Mouse (Mus musculus) embryonic facial prominence, embryonic 14.5 days (tissue): ENCODE measurements around the gene Hist1h3d. TPM values are rescaled to one million over a fixed set of nuclear protein-coding genes. Genes with fewer than 3 reads are reported as not detected.

ENCODE experiments used
- ATAC-seq: fragments of 200-750 bp; cut with Nextera tagmentation; 2 replicates; pipeline ENCODE4 v1.8.0; 2017; ENCODE audit warnings: low read depth, moderate number of reproducible peaks, moderate TSS enrichment
- DNase-seq: peaks from one replicate; pipeline ENCODE4 v3.0.0-alpha.2; 2015; ENCODE audit warnings: low spot score
- H3K27ac ChIP-seq: fragments of 300-500 bp; sonication (generic); replicated peaks from 2 replicates; pipeline ENCODE4 v1.5.1; 2014; ENCODE audit warnings: low read depth, mild to moderate bottlenecking, low read length, moderate library complexity
- H3K27me3 ChIP-seq: fragments of 300-500 bp; sonication (generic); replicated peaks from 2 replicates; pipeline ENCODE4 v1.6.1; 2014; ENCODE audit warnings: low read length; ENCODE audit not compliant: control insufficient read depth, insufficient read depth
- H3K36me3 ChIP-seq: fragments of 300-500 bp; sonication (generic); 2 replicates; pipeline ENCODE4 v1.6.1; 2014; ENCODE audit warnings: low read length, mixed read lengths; ENCODE audit not compliant: control insufficient read depth, insufficient read depth
- H3K4me1 ChIP-seq: fragments of 300-500 bp; sonication (generic); 2 replicates; pipeline ENCODE4 v1.6.1; 2014; ENCODE audit warnings: antibody characterized with exemption, low read length; ENCODE audit not compliant: control insufficient read depth, insufficient read depth
- H3K4me2 ChIP-seq: fragments of 300-500 bp; sonication (generic); 2 replicates; pipeline ENCODE4 v1.6.1; 2014; ENCODE audit warnings: low read depth, mild to moderate bottlenecking, low read length, moderate library complexity, mixed read lengths
- H3K4me3 ChIP-seq: fragments of 300-500 bp; sonication (generic); 2 replicates; pipeline ENCODE4 v1.5.1; 2014; ENCODE audit warnings: low read depth, mild to moderate bottlenecking, low read length
- H3K9ac ChIP-seq: fragments of 300-500 bp; sonication (generic); 2 replicates; pipeline ENCODE4 v1.6.1; 2014; ENCODE audit warnings: low read depth, mild to moderate bottlenecking, low read length, moderate library complexity, mixed read lengths
- H3K9me3 ChIP-seq: fragments of 300-500 bp; sonication (generic); 2 replicates; pipeline ENCODE4 v1.6.1; 2016; ENCODE audit warnings: low read length; ENCODE audit not compliant: control insufficient read depth
- WGBS: fragments of 180-500 bp; shearing (Covaris S2); extraction: QIAGEN DNeasy Blood & Tissue Kit; methylation state at CpG from one replicate; pipeline ENCODE4 v1.1.7; 2014; 5-methylcytosine and 5-hydroxymethylcytosine counted together
- polyA plus RNA-seq: library from polyadenylated mRNA; unstranded; fragments of >200 nt; fragmentation: Nextera tagmentation; extraction: Ambion mirVana; gene quantifications from 2 replicates; pipeline ENCODE4 v1.2.1, GENCODE M21; 2014

Gene Hist1h3d
- polyA plus RNA-seq, 1 experiment from 2014 or later: 5.2 TPM

DNA sequence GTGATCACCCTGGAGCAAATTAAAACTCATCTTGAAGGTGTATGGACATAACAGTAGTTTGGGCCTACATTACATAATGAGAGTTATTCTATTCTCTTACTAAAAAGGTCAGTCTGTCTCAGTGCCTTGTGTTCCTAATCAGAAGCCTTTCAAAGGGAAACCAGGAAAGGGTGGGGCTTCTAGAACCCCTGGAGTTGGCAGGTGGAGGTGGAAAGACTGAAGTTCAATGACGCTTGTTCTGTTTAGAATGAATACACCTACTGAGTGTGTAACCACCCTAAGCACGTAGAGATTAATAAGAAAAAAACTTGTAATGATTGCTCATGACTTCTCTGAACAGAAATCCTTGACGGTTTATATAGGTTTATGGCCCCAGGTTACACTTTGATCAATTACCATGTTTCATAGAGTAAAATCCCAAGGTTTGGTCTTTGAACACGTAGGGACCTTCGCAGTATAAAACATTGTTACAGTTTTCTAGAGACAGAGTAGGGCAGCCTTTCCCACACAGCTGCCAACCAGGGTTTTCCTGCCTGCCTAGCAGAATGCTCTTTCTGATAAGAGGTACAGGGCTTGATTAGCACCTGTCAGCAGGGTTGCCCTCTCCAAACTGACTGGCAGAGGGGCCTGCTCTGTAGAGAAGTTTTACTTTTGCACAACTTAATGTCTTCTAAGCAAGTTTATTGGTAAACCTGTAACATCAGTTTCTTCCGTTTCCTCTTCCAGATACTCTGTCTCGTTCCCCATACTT, 20.2 kb downstream of the Hist1h3d start:
- H3K27ac ChIP-seq: no peak overlapping the region
- no peak for ATAC-seq

DNA sequence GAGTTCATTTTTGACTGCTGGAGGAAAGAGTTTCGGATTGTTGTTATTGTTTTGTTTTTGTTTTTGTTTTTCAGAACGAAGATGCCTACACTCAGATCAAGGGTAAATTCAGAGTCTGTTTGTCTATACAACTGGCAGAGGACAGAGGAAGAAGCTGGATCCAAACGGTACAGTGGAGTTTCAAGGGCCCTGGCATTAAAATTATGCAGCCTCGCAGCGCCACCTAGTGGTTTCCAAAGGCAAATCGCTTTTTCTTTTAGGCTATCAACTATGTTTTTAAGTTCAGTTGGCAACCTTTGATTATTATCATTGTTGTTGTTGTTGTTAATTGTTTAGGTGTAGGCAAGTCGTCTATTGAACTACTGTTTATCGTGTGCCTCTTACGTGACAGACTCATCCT, 22.4 kb downstream of the Hist1h3d start:
- 6% methylated on average over 9 of the region's 9 CpGs for WGBS
- ATAC-seq (no peak), DNase-seq (peak; percentile 82)
- no peak overlapping the region for H3K4me3 ChIP-seq
- H3K27ac ChIP-seq: no peak overlapping the region
- no peaks in the 10 kb centered on the region for H3K27me3 ChIP-seq
- no peaks in the 10 kb centered on the region for H3K4me1 ChIP-seq
- no peak overlapping the region for H3K9ac ChIP-seq
- H3K4me2 ChIP-seq: no peak overlapping the region
- no peaks in the 10 kb centered on the region for H3K36me3 ChIP-seq
- no peaks in the 10 kb centered on the region for H3K9me3 ChIP-seq

More for the DNA sequence above, 20.2 kb downstream of the Hist1h3d start:
- no peak for DNase-seq
- no peak overlapping the region for H3K4me3 ChIP-seq
- no peaks in the 10 kb centered on the region for H3K4me1 ChIP-seq
- H3K36me3 ChIP-seq: no peaks in the 10 kb centered on the region
- 78% methylated on average over 7 of the region's 7 CpGs for WGBS
- no peak overlapping the region for H3K4me2 ChIP-seq
- H3K9ac ChIP-seq: no peak overlapping the region
- no peaks in the 10 kb centered on the region for H3K27me3 ChIP-seq
- no peaks in the 10 kb centered on the region for H3K9me3 ChIP-seq

DNA sequence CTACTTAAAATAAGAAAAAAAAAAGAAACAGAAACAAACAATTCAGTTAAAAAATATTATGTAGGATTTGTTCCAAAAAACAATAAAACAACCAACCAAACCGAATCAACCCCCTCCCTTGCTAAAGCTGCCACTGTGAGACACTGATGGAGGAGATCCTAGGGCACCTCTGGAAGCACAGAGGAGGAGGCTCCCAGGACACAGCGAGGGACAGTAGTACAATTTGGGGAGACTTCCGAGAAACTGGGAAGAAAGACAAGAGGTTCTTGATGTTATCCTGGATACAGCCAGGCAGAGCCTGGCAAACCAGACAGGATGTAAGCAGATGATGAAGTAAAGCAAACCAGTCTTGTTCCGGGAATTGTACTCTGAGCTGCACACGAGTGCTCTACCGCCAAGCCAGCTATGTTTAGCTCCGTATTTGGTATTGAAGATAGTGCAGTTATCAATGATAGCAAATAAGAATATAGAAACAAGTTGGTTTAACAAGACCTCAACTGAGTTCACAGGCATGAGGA, 27.7 kb downstream of the Hist1h3d start:
- Histone ChIP-seq H3K9ac (no peak overlapping the region), H3K4me3 (no peak overlapping the region), H3K36me3 (no peaks in the 10 kb centered on the region), H3K9me3 (no peaks in the 10 kb centered on the region), H3K4me1 (no peaks in the 10 kb centered on the region), H3K27me3 (no peaks in the 10 kb centered on the region), H3K27ac (no peak overlapping the region), H3K4me2 (no peak overlapping the region)
- DNase-seq (no peak), ATAC-seq (no peak)
- WGBS: 82% methylated on average over 7 of the region's 7 CpGs

DNA sequence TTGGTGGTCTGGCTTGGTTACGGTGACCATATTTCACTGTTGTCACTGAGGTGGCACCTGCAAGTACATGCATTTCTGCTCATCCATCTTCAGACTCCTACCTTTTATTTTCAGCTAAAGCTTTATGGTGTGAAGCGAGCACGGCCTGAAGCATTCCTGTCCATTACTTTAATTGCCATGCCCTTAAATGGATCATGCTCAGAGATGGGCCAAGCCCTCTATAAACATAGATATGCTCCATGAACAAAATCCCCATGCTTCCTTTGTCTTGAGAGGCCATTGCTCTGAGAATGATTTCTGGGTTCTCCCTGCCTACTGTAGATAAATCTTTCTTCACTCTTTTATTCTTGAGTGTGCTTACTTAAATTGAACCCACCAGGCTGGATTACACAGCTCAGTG, 28.9 kb downstream of the Hist1h3d start:
- Histone ChIP-seq H3K4me2 (no peak overlapping the region), H3K4me3 (no peak overlapping the region), H3K27me3 (no peaks in the 10 kb centered on the region), H3K27ac (no peak overlapping the region), H3K4me1 (no peaks in the 10 kb centered on the region), H3K9me3 (no peaks in the 10 kb centered on the region), H3K36me3 (no peaks in the 10 kb centered on the region), H3K9ac (no peak overlapping the region)
- ATAC-seq: no peak
- no peak for DNase-seq
- 88% methylated on average over 3 of the region's 3 CpGs for WGBS

DNA sequence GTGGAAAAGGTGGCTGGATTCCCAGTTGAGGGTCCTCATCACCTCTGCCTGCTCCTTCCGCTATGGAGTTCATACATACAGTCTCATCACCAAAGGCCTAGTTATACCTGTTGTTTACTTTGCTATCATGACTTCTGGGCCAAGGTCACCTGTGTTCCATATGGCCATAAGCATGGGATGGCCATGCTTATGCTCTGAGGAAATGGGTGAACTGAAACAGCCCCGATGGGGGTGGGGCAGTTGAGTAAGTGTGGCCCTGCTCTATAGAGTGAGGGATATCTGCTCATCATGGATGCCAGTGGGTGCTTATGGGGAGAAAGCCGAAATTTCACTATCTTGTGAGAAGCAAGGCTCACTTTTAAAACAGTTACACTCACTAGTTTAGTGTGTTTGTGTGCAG, 29.5 kb downstream of the Hist1h3d start:
- H3K4me3 ChIP-seq: no peak overlapping the region
- ATAC-seq (no peak), DNase-seq (no peak)
- no peaks in the 10 kb centered on the region for H3K9me3 ChIP-seq
- no peaks in the 10 kb centered on the region for H3K4me1 ChIP-seq
- H3K27me3 ChIP-seq: no peaks in the 10 kb centered on the region
- no peaks in the 10 kb centered on the region for H3K36me3 ChIP-seq
- H3K9ac ChIP-seq: no peak overlapping the region
- 86% methylated on average over 3 of the region's 3 CpGs for WGBS
- H3K27ac ChIP-seq: no peak overlapping the region
- H3K4me2 ChIP-seq: no peak overlapping the region

DNA sequence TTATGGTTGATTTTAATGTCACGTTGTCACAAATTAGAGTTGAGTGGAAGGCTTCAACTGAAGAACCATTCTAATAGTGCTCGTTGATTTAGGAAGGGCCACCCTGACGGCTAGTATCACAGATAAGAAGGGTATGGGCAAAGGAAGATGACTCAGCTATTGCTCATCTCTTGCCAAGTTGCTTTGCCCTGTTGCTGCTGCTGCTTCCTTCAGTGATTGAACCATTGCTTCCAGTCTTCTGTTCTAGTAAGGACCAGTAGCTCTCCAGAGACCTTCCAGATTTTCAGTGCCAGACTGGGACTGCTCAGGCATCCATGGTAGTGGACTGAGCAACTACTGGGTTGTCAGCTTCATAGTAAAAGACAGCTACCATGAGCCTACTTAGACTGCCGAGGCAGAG, 33.6 kb downstream of the Hist1h3d start:
- H3K9ac ChIP-seq: no peak overlapping the region
- no peak overlapping the region for H3K4me2 ChIP-seq
- DNase-seq (no peak), ATAC-seq (no peak)
- H3K36me3 ChIP-seq: no peaks in the 10 kb centered on the region
- no peak overlapping the region for H3K27ac ChIP-seq
- 89% methylated on average over 4 of the region's 4 CpGs for WGBS
- H3K27me3 ChIP-seq: no peaks in the 10 kb centered on the region
- H3K4me3 ChIP-seq: no peak overlapping the region
- H3K4me1 ChIP-seq: no peaks in the 10 kb centered on the region
- H3K9me3 ChIP-seq: no peaks in the 10 kb centered on the region

DNA sequence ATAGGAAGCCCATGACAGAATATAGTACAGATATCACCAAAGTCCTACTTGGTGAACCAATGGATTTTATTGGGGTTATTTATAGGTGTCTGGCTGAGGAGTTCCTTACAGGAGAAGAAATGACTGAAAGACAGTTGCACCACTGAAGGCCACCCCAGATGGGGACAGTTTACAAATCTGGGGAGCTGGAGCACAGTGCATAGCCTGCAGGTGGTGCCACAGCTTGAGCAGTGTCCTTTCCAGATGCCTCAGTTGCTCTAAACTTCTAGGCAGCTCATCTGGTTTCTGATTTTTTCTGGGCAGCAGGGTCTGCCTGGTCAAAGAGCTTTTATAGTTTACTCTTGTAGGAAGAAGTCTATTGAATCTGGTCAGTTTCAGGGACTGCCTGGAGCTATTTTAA, 34.3 kb downstream of the Hist1h3d start:
- no peak overlapping the region for H3K4me3 ChIP-seq
- no peaks in the 10 kb centered on the region for H3K27me3 ChIP-seq
- no peaks in the 10 kb centered on the region for H3K36me3 ChIP-seq
- DNase-seq (no peak), ATAC-seq (no peak)
- H3K9me3 ChIP-seq: no peaks in the 10 kb centered on the region
- H3K9ac ChIP-seq: no peak overlapping the region
- no peak overlapping the region for H3K27ac ChIP-seq
- no peak overlapping the region for H3K4me2 ChIP-seq
- H3K4me1 ChIP-seq: no peaks in the 10 kb centered on the region

DNA sequence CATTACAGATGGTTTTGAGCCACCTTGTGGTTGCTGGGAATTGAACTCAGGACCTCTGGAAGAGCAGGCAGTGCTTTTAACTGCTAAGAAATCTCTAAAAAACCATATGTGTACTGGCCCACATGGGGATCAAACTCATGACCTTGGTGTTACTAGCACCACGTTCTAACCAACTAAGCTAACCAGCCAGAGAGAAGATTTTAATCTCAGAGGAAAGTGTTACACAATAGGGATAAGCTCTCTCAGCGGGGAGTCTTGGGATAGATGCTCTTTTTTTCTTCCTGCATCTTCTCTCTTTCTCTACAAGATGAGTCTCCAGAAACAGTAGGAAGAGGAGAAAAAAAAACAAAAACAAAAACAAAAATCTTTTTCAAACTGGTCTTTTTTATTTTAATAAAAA, 34.8 kb downstream of the Hist1h3d start:
- Histone ChIP-seq H3K4me2 (no peak overlapping the region), H3K4me3 (no peak overlapping the region), H3K27me3 (no peaks in the 10 kb centered on the region), H3K36me3 (no peaks in the 10 kb centered on the region), H3K9me3 (no peaks in the 10 kb centered on the region), H3K4me1 (no peaks in the 10 kb centered on the region), H3K27ac (no peak overlapping the region), H3K9ac (no peak overlapping the region)
- DNase-seq (no peak), ATAC-seq (no peak)
- 71% methylated on average over 2 of the region's 2 CpGs for WGBS

DNA sequence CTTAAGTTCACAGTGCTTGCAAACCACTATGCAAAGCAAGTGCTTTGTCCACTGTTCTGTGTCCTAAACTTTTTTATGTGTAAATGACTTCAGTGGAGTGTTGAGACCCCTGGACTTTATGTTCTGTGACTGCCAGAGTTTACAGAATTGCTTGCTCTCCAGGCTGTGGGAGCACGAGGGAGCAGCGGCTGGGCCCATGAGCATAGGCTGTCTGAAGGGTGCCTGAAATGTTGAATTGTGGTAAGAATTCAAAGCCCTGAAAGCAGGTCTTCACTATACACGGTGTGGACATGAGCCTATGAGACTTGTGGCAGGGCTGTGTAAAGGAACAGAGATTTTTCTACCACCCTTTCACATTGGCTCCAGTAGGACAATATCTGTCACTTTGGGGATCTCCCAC, 36.1 kb downstream of the Hist1h3d start:
- H3K27ac ChIP-seq: no peak overlapping the region
- no peak for ATAC-seq
- no peaks in the 10 kb centered on the region for H3K9me3 ChIP-seq
- 90% methylated on average over 3 of the region's 3 CpGs for WGBS
- H3K36me3 ChIP-seq: no peaks in the 10 kb centered on the region
- DNase-seq: no peak
- H3K4me2 ChIP-seq: no peak overlapping the region
- H3K4me1 ChIP-seq: no peaks in the 10 kb centered on the region
- no peak overlapping the region for H3K9ac ChIP-seq
- H3K4me3 ChIP-seq: no peak overlapping the region
- H3K27me3 ChIP-seq: no peaks in the 10 kb centered on the region
